Mouse (Mus musculus) heart, embryonic 12.5 days (tissue): Measurements from ENCODE around the gene Map4. TPM values are rescaled to one million over a fixed set of nuclear protein-coding genes. Genes with fewer than 3 reads are reported as not detected.
A peak's percentile ranks its signal among the peaks of the same experiment; 100 is the strongest.
"Not testable (repeated sequence)": the region's sequence is repeated elsewhere in the genome, so short reads cannot be mapped to it uniquely, and the experiment has no call there.

Source experiments
- ATAC-seq: fragments of 200-750 bp; cut with Nextera tagmentation; 2 replicates; pipeline ENCODE4 v1.8.0; 2017; ENCODE audit warnings: moderate TSS enrichment, moderate library complexity; ENCODE audit not compliant: insufficient number of reproducible peaks, low FRiP score
- H3K27ac ChIP-seq: fragments of 300-500 bp; sonication (generic); 2 replicates; pipeline ENCODE4 v1.5.1; 2016; ENCODE audit warnings: mild to moderate bottlenecking, moderate library complexity; ENCODE audit not compliant: poor library complexity, severe bottlenecking
- H3K27me3 ChIP-seq: fragments of 300-500 bp; sonication (generic); replicated peaks from 2 replicates; pipeline ENCODE4 v1.6.1; 2016; ENCODE audit warnings: mild to moderate bottlenecking, moderate library complexity
- H3K36me3 ChIP-seq: fragments of 300-500 bp; sonication (generic); 2 replicates; pipeline ENCODE4 v1.6.1; 2016; ENCODE audit warnings: mild to moderate bottlenecking, moderate library complexity
- H3K4me1 ChIP-seq: fragments of 300-500 bp; sonication (generic); replicated peaks from 2 replicates; pipeline ENCODE4 v1.6.1; 2016; ENCODE audit warnings: mild to moderate bottlenecking
- H3K4me2 ChIP-seq: fragments of 300-500 bp; sonication (generic); 2 replicates; pipeline ENCODE4 v1.6.1; 2016; ENCODE audit warnings: mild to moderate bottlenecking, moderate library complexity
- H3K4me3 ChIP-seq: fragments of 300-500 bp; sonication (generic); 2 replicates; pipeline ENCODE4 v1.5.1; 2016; ENCODE audit warnings: mild to moderate bottlenecking
- H3K9ac ChIP-seq: fragments of 300-500 bp; sonication (generic); 2 replicates; pipeline ENCODE4 v1.6.1; 2016; ENCODE audit warnings: mild to moderate bottlenecking, moderate library complexity
- H3K9me3 ChIP-seq: fragments of 300-500 bp; sonication (generic); replicated peaks from 2 replicates; pipeline ENCODE4 v1.6.1; 2016; ENCODE audit warnings: mild to moderate bottlenecking, moderate library complexity
- WGBS: fragments of 180-500 bp; shearing (Covaris S2); methylation state at CpG from one replicate; pipeline ENCODE4 v1.1.7; 2016; 5-methylcytosine and 5-hydroxymethylcytosine counted together
- polyA plus RNA-seq: library from polyadenylated mRNA; unstranded; fragments of >200 nt; fragmentation: Nextera tagmentation; extraction: Ambion mirVana; gene quantifications from 2 replicates; pipeline ENCODE4 v1.2.1, GENCODE M21; 2016

Map4 gene
- polyA plus RNA-seq, 1 experiment from 2014 or later: 118 TPM

- ATAC-seq: no peak
- Histone ChIP-seq H3K4me1 (no peaks in the 10 kb centered on the region), H3K36me3 (peaks cover 51% of the 10 kb centered on the region)
Measured at GRCm38 (mm10) chr9:110064641-110065040, 133.4 kb downstream of the Map4 start.

DNA sequence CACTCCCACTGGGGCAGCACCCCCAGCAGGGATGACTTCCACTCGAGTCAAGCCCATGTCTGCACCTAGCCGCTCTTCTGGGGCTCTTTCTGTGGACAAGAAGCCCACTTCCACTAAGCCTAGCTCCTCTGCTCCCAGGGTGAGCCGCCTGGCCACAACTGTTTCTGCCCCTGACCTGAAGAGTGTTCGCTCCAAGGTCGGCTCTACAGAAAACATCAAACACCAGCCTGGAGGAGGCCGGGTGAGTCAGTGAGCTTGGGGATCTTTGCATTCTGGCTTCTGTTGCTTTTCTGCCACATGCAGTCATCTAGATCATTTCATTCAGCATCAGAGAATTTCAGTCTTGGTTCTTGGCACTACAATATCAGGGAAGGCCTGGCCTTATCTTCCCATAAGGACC, 137.5 kb downstream of the Map4 start:
- no peak overlapping the region for H3K9ac ChIP-seq
- 82% methylated on average over 6 of the region's 6 CpGs for WGBS
- H3K27ac ChIP-seq: no peak overlapping the region
- H3K27me3 ChIP-seq: no peaks in the 10 kb centered on the region
- no peak overlapping the region for H3K4me2 ChIP-seq
- H3K4me1 ChIP-seq: peaks cover 4% of the 10 kb centered on the region; the same call in 1 of the 2 replicates
- no peaks in the 10 kb centered on the region for H3K9me3 ChIP-seq
- ATAC-seq: no peak
- peaks cover 84% of the 10 kb centered on the region for H3K36me3 ChIP-seq
- H3K4me3 ChIP-seq: no peak overlapping the region

More at GRCm38 (mm10) chr9:110064641-110065040, 133.4 kb downstream of the Map4 start:
- Histone ChIP-seq H3K4me2 (no peak overlapping the region), H3K9ac (no peak overlapping the region), H3K4me3 (no peak overlapping the region), H3K27ac (no peak overlapping the region), H3K27me3 (no peaks in the 10 kb centered on the region), H3K9me3 (no peaks in the 10 kb centered on the region)

- no peak for ATAC-seq
- Histone ChIP-seq H3K36me3 (peaks cover 89% of the 10 kb centered on the region), H3K9me3 (no peaks in the 10 kb centered on the region), H3K27ac (0 out of 2 replicates have a peak overlapping the region, but pooled peaks have one; percentile 2), H3K4me2 (no peak overlapping the region), H3K27me3 (no peaks in the 10 kb centered on the region), H3K4me1 (peaks cover 4% of the 10 kb centered on the region; the same call in 1 of the 2 replicates), H3K9ac (no peak overlapping the region), H3K4me3 (no peak overlapping the region)
- 62% methylated on average over 9 of the region's 9 CpGs for WGBS
Measured at GRCm38 (mm10) chr9:110070358-110070757, 139.1 kb downstream of the Map4 start.

DNA sequence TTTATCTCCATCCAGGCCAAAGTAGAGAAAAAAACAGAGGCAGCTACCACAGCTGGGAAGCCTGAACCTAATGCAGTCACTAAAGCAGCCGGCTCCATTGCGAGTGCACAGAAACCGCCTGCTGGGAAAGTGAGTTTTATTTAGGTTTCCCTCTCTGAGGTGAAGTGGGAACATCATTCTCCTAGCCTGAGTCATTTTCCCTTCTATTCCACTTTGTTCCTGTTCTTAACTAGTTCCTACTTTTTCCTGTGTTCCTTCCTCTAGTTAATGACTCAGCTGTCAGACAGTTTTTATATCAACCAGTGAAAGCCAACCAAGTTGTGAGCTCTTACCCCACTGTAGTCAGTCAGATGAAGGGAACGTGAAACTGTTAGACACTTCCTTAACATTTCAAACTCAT, 139.8 kb downstream of the Map4 start:
- no peak overlapping the region for H3K4me2 ChIP-seq
- no peak for ATAC-seq
- no peaks in the 10 kb centered on the region for H3K9me3 ChIP-seq
- H3K27ac ChIP-seq: 0 out of 2 replicates have a peak overlapping the region, but pooled peaks have one; percentile 2
- peaks cover 88% of the 10 kb centered on the region for H3K36me3 ChIP-seq
- no peak overlapping the region for H3K9ac ChIP-seq
- no peaks in the 10 kb centered on the region for H3K27me3 ChIP-seq
- H3K4me3 ChIP-seq: no peak overlapping the region
- H3K4me1 ChIP-seq: peaks cover 4% of the 10 kb centered on the region; the same call in 1 of the 2 replicates
- 73% methylated on average over 4 of the region's 4 CpGs for WGBS

GRCm38 (mm10) chr9:110071843-110072242, 140.6 kb downstream of the Map4 start:
- ATAC-seq: no peak
- Histone ChIP-seq H3K36me3 (peaks cover 85% of the 10 kb centered on the region), H3K4me1 (peaks cover 4% of the 10 kb centered on the region; the same call in 1 of the 2 replicates), H3K27me3 (no peaks in the 10 kb centered on the region), H3K9me3 (no peaks in the 10 kb centered on the region), H3K4me3 (no peak overlapping the region), H3K27ac (no peak overlapping the region), H3K4me2 (no peak overlapping the region), H3K9ac (no peak overlapping the region)
- WGBS: 15% methylated on average over 1 of the region's 1 CpGs

DNA sequence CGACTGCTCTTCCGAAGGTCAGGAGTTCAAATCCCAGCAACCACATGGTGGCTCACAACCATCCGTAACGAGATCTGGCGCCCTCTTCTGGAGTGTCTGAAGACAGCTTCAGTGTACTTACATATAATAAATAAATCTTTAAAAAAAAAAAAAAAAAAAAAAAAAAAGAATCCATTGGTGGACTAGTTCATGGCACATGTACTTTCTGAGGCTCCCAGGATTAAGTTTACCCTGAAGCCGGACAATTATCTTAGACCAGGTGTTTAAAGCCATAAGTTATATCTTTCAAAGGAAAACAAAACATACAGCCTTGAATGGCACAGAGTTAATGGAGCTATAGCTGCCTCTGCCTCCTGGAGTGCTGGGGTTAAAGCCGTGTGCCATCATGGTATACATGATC, 145.2 kb downstream of the Map4 start:
- H3K36me3 ChIP-seq: peaks cover 87% of the 10 kb centered on the region
- not testable (repeated sequence) for H3K9ac ChIP-seq, H3K4me2 ChIP-seq, H3K4me3 ChIP-seq, H3K27me3 ChIP-seq, H3K4me1 ChIP-seq, H3K27ac ChIP-seq, H3K9me3 ChIP-seq, ATAC-seq
- 82% methylated on average over 4 of the region's 7 CpGs for WGBS

DNA sequence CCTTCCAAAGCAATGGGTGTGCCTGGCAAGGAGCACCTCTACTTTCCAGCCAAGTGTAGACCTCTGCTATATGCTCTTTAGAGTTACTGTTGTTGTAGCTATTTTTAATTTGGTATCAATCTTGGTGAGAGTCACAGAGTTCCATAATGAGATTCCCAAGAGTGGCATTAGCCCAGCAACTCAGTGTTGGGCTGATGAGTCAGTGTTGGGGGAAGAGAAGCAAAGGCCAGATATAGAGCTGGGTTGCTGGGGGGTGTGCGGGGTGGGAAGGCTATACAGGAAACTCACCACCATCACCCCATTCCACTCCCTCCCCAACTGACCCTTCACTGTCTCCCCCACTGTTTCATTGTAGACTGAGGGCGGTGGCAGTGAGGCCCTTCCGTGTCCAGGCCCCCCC, 149.8 kb downstream of the Map4 start:
- H3K4me1 ChIP-seq: peaks cover 19% of the 10 kb centered on the region
- no peak overlapping the region for H3K9ac ChIP-seq
- no peaks in the 10 kb centered on the region for H3K9me3 ChIP-seq
- ATAC-seq: 0 out of 2 replicates have a peak, but pooled peaks have one; percentile 20
- peak overlapping the region; percentile 29; the same call in 1 of the 2 replicates for H3K27ac ChIP-seq
- H3K27me3 ChIP-seq: no peaks in the 10 kb centered on the region
- H3K36me3 ChIP-seq: peaks cover 94% of the 10 kb centered on the region
- no peak overlapping the region for H3K4me2 ChIP-seq
- H3K4me3 ChIP-seq: no peak overlapping the region
- WGBS: 79% methylated on average over 3 of the region's 3 CpGs

GRCm38 (mm10) chr9:110084201-110084964, 153.1 kb downstream of the Map4 start:
- H3K4me1 ChIP-seq: peaks cover 19% of the 10 kb centered on the region
- H3K4me3 ChIP-seq: no peak overlapping the region
- no peak for ATAC-seq
- no peak overlapping the region for H3K4me2 ChIP-seq
- 0 out of 2 replicates have a peak overlapping the region, but pooled peaks have one; percentile 5 for H3K27ac ChIP-seq
- WGBS: 89% methylated on average over 25 of the region's 25 CpGs
- H3K9me3 ChIP-seq: no peaks in the 10 kb centered on the region
- H3K9ac ChIP-seq: peak overlapping the region; percentile 28; the same call in 1 of the 2 replicates
- H3K36me3 ChIP-seq: peaks cover 97% of the 10 kb centered on the region
- H3K27me3 ChIP-seq: no peaks in the 10 kb centered on the region

DNA sequence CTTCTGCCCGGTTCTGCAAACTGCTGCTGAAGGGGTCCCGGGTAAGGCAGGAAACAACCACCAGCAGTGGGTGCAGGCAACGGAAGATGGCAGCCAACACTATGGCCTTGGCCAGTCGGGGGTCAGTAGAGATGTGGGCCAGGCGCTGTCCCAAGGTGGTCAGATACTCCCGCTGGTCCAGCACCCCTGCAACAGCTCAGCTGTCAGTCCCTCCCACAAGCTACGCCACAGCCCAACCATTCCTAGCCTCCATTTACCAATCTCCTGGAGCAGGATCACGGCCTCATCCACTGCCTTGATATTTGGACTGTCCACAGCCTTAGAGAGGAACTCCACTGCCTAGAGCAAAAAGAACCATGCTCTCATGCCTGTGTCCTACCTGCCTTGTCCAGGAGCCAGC, 154.4 kb downstream of the Map4 start:
- ATAC-seq: no peak
- WGBS: 92% methylated on average over 8 of the region's 8 CpGs
- Histone ChIP-seq H3K9ac (no peak overlapping the region), H3K4me2 (no peak overlapping the region), H3K27me3 (no peaks in the 10 kb centered on the region), H3K27ac (no peak overlapping the region), H3K36me3 (peaks cover 97% of the 10 kb centered on the region), H3K9me3 (no peaks in the 10 kb centered on the region), H3K4me3 (no peak overlapping the region), H3K4me1 (peaks cover 18% of the 10 kb centered on the region)

DNA sequence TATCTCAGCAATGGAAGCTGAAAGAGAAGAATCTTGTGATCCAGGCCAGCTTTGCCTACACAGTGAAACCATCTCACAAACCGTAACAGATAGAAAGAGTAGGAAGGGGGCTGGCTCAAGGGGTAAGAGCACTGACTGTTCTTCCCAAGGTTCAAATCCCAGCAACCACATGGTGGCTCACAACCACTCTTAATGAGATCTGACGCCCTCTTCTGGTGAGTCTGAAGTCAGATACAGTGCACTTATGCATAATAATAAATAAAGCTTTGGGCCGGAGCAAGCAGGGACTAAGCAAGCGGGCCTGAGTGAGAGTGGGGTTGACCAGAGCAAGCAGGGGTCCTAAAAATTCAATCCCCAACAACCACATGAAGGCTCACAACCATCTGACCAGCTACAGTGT, 162.0 kb downstream of the Map4 start:
- no peak for ATAC-seq
- Histone ChIP-seq H3K4me1 (no peaks in the 10 kb centered on the region), H3K4me3 (no peak overlapping the region), H3K27ac (no peak overlapping the region), H3K36me3 (peaks cover 91% of the 10 kb centered on the region), H3K9ac (no peak overlapping the region), H3K27me3 (no peaks in the 10 kb centered on the region), H3K4me2 (no peak overlapping the region), H3K9me3 (0 out of 2 replicates have a peak, but pooled peaks cover 2% of the 10 kb centered on the region)
- 87% methylated on average over 4 of the region's 4 CpGs for WGBS

GRCm38 (mm10) chr9:110094761-110095160, 163.5 kb downstream of the Map4 start:
- Histone ChIP-seq H3K4me2 (no peak overlapping the region), H3K36me3 (peaks cover 90% of the 10 kb centered on the region), H3K27me3 (no peaks in the 10 kb centered on the region), H3K9me3 (0 out of 2 replicates have a peak, but pooled peaks cover 2% of the 10 kb centered on the region), H3K27ac (no peak overlapping the region), H3K9ac (no peak overlapping the region), H3K4me3 (no peak overlapping the region), H3K4me1 (no peaks in the 10 kb centered on the region)
- 89% methylated on average over 4 of the region's 4 CpGs for WGBS
- no peak for ATAC-seq
